Mouse (Mus musculus): ENCODE measurements around the gene Ufc1. TPM values are rescaled to one million over a fixed set of nuclear protein-coding genes. Genes with fewer than 3 reads are reported as not detected.
"Not testable (repeated sequence)": the region's sequence is repeated elsewhere in the genome, so short reads cannot be mapped to it uniquely, and the experiment has no call there.

Gene Ufc1
- total and polyA plus RNA-seq, 2 experiments from 2014 or later: 90.1 to 142 TPM

DNA sequence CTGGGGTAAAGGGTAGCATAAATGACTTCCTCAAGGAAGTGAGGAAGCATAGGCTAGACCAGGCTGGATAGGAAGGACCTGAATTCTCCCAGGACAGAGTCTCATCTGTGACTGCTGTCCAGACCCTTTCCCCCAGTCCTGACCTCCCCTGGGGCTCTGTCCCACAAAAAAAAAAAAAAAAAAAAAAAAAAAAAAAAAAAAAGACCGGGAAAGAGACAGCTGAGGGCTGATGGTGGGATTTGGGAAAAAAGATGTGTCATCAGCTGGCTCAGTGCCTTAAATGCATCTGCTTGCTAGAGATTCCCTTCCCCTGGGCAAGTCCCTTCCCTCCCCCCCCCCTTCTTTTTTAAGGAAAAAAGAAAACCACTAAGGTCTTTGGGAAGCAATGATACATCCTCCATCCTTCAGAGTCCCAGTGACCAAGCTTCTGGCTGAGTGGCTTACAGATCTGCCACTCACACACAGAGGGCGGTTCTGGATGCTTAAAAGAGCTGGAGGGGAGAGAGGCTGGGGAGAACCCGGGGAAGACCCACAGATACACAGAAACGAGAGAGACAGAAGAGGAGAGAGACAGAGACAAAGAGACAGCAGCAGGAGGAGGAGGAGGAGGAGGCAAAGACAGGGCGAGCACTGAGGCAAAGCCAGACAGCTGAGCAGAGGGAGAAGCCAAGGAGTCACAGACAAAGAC is 44.8 kb downstream of the Ufc1 start, which contains the start of gene Adamts4:
Adamts4 (plus strand) TSS at position 509 of the 688 bp plus-strand sequence.
- TF ChIP-seq CTCF (IDR thresholded peaks at IDR 0.05; ENCODE audit: low read depth): no peak
- ATAC-seq: no peak
- Histone ChIP-seq H3K36me3 (ENCODE audit: insufficient read depth, low read length) (no peaks in the 10 kb centered on the region), H3K27ac (peak within 1 kb of the TSS; percentile 64), H3K4me2 (ENCODE audit: low read depth, low read length) (peak within 1 kb of the TSS; percentile 58), H3K9me3 (ENCODE audit: low read length) (no peaks in the 10 kb centered on the region), H3K4me3 (ENCODE audit: low read length) (peak within 1 kb of the TSS; percentile 20), H3K9ac (replicated peaks; ENCODE audit: low read length) (peak within 1 kb of the TSS; percentile 24; the same call in 1 of the 2 replicates), H3K27me3 (ENCODE audit: insufficient read depth, low read length) (no peaks in the 10 kb centered on the region), H3K4me1 (ENCODE audit: insufficient read depth, low read length) (peaks cover 29% of the 10 kb centered on the region)
- 7% methylated on average over 5 of the region's 5 CpGs for WGBS
- peak; percentile 68 for DNase-seq (ENCODE audit: low spot score)

DNA sequence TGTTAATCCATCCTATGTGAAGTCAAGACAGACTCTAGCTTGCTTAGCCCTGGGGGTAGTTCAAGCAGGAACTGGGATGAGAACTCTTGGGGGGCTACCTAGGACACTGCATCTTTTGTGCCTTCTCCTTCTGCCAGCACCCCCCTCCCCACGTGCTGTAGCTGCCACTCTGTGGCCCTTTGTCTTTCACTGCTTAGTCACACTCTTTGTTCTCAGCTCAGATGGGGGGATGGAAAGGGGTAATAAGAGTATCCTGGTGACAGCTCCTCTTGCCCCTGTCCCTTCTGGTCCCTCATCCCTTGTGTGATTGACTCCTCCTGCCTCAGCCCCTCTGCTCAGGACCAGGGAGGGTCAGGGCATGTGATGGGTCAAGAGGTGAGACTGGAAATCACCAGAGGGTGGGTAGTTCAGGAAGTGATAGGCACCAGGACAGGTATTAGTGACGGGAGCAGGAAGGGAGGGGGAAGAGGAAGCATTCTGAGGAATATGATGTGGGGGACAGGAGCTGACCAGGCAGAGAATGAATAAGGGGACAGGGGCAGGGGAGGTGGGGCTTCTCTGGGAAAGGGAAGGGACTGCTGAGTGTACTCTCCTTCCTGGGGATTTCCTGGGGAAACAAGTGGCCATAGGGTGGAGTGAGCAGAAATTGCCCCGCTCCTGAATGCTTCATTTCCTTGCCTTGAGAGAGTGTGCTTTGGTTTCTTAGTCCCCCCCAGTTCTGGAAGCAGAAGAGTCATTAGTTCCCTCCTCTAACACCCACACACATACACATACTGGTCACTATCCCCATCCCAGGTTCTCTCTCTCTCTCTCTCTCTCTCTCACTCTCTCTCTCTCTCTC is 46.2 kb downstream of the Ufc1 start:
- no peaks in the 10 kb centered on the region for H3K36me3 ChIP-seq (ENCODE audit: insufficient read depth, low read length)
- 32% methylated on average over 3 of the region's 3 CpGs for WGBS
- no peak overlapping the region for H3K9ac ChIP-seq (replicated peaks; ENCODE audit: low read length)
- H3K4me1 ChIP-seq (ENCODE audit: insufficient read depth, low read length): peaks cover 29% of the 10 kb centered on the region
- ATAC-seq: no peak
- TF ChIP-seq CTCF (IDR thresholded peaks at IDR 0.05; ENCODE audit: low read depth): no peak
- no peak overlapping the region for H3K4me2 ChIP-seq (ENCODE audit: low read depth, low read length)
- H3K9me3 ChIP-seq (ENCODE audit: low read length): no peaks in the 10 kb centered on the region
- peak overlapping the region; percentile 82; the same call in 1 of the 2 replicates for H3K27ac ChIP-seq
- no peak overlapping the region for H3K4me3 ChIP-seq (ENCODE audit: low read length)
- DNase-seq (ENCODE audit: low spot score): no peak
- no peaks in the 10 kb centered on the region for H3K27me3 ChIP-seq (ENCODE audit: insufficient read depth, low read length)

DNA sequence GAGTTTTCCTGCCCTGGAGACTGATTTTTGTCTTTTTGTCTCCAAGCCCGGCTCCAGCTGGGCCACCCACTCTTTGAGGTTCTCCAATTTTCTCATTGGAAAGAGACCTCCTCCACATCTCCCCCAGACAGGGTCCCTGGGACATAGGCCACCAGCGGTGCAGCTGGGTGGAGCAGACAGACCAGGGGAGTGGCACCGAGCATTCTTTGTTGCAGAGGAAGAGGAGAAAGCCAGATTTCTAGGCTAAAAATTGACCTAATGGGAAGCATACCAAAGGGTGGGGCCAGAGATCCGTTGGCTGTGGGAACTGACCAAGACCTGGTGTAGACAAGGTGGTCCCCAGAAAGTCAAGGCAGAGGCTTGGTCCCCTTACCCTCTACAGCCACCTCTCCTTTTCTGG is 46.9 kb downstream of the Ufc1 start:
- ATAC-seq: no peak
- Histone ChIP-seq H3K27me3 (ENCODE audit: insufficient read depth, low read length) (no peaks in the 10 kb centered on the region), H3K9me3 (ENCODE audit: low read length) (no peaks in the 10 kb centered on the region), H3K27ac (peak overlapping the region; percentile 82), H3K4me3 (ENCODE audit: low read length) (no peak overlapping the region), H3K4me1 (ENCODE audit: insufficient read depth, low read length) (peaks cover 29% of the 10 kb centered on the region), H3K36me3 (ENCODE audit: insufficient read depth, low read length) (no peaks in the 10 kb centered on the region), H3K4me2 (ENCODE audit: low read depth, low read length) (peak overlapping the region; percentile 89), H3K9ac (replicated peaks; ENCODE audit: low read length) (no peak overlapping the region)
- WGBS: 26% methylated on average over 4 of the region's 4 CpGs
- no peak for DNase-seq (ENCODE audit: low spot score)
- TF ChIP-seq CTCF (IDR thresholded peaks at IDR 0.05; ENCODE audit: low read depth): no peak

DNA sequence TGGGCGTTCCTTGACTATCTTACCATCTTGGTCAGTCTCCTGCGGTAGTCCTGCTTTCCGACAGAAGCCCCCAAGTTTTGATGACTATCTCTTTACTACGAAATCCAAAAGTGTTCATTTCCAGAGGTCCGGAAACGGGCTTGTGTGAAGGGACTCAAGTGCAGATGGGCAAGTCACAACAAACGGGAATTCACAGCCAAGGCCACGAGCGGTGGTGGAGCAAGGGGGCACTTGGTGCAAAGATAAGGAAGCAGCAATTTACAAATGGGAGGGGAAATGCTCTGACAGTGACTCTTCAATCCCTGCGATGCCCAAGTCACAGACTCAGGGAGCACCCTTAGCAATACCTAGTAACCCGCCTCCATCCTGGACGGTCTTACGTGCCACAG is 47.4 kb downstream of the Ufc1 start:
- ATAC-seq (no peak), DNase-seq (ENCODE audit: low spot score) (no peak)
- Histone ChIP-seq H3K9ac (replicated peaks; ENCODE audit: low read length) (peak overlapping the region; percentile 84; the same call in 1 of the 2 replicates), H3K4me3 (ENCODE audit: low read length) (peak overlapping the region; percentile 81), H3K4me2 (ENCODE audit: low read depth, low read length) (peak overlapping the region; percentile 89), H3K4me1 (ENCODE audit: insufficient read depth, low read length) (peaks cover 26% of the 10 kb centered on the region), H3K27me3 (ENCODE audit: insufficient read depth, low read length) (no peaks in the 10 kb centered on the region), H3K36me3 (ENCODE audit: insufficient read depth, low read length) (peaks cover 3% of the 10 kb centered on the region; the same call in 1 of the 2 replicates), H3K9me3 (ENCODE audit: low read length) (no peaks in the 10 kb centered on the region), H3K27ac (peak overlapping the region; percentile 82)
- WGBS: 12% methylated on average over 13 of the region's 13 CpGs
- no peak for TF ChIP-seq CTCF (IDR thresholded peaks at IDR 0.05; ENCODE audit: low read depth)

DNA sequence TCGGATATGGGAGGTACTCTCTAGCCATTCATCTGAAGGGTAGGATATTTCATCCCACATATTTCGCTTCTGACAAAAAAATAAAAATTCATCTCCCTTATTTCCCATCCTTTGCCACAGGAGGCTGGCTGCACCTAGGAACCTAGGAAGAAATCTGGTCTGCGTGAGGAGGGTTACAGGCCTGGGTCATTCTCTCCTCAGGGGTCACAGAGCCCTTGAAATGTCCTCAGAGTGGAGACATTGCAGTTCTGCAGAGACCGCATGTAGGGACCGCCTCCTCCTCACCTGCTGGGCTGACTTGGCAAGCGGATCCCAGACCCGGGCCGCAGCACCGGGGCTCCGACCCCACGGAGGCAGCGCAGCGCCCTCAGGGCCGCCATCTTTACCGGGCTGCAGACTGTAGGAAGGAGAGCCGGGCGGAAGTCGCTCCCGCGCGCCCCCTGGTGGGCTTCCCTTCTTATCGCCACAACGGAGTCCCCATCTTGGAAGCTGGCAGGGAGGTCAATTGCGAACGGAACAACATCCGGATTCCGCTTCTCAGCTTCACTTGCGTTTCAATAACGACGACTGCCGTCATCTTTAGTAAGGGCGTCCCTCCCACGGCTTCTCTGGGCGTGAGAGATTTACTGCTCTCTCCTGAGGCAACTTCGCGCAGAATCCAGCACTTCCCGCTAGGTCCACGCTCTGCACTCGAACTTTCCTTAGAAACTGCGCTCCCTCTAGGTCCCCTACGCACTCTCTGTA is 47.9 kb downstream of the Ufc1 start:
- peak overlapping the region; percentile 89 for H3K4me2 ChIP-seq (ENCODE audit: low read depth, low read length)
- TF ChIP-seq CTCF (IDR thresholded peaks at IDR 0.05; ENCODE audit: low read depth): peak; percentile 91
- H3K36me3 ChIP-seq (ENCODE audit: insufficient read depth, low read length): peaks cover 3% of the 10 kb centered on the region; the same call in 1 of the 2 replicates
- under 1% methylated on average over 41 of the region's 41 CpGs for WGBS
- no peaks in the 10 kb centered on the region for H3K27me3 ChIP-seq (ENCODE audit: insufficient read depth, low read length)
- DNase-seq (ENCODE audit: low spot score) (peak; percentile 99), ATAC-seq (peak; percentile 95)
- H3K9me3 ChIP-seq (ENCODE audit: low read length): no peaks in the 10 kb centered on the region
- H3K4me3 ChIP-seq (ENCODE audit: low read length): peak overlapping the region; percentile 81
- peaks cover 20% of the 10 kb centered on the region for H3K4me1 ChIP-seq (ENCODE audit: insufficient read depth, low read length)
- H3K9ac ChIP-seq (replicated peaks; ENCODE audit: low read length): peak overlapping the region; percentile 84
- peak overlapping the region; percentile 82 for H3K27ac ChIP-seq

DNA sequence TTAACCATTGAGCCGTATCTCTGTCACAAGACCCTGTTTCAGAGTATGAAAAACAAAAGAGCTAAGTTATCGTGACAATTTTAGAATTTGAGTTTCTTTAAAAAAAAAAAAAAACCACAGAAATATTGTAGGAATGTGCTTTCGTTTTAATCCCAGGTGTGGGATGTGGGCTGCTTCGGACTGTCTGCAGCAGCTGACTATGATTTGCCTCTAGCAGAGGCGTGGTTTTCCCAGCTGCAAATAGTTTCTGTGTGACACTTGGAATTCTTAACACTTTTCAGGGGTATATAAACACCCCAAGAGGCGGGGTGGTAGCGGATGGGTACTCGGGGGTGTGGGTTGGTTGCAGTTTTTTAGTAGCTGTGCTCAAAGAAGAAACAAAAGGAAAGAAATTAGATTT is 49.5 kb downstream of the Ufc1 start:
- Histone ChIP-seq H3K4me2 (ENCODE audit: low read depth, low read length) (no peak overlapping the region), H3K4me3 (ENCODE audit: low read length) (no peak overlapping the region)
- TF ChIP-seq CTCF (IDR thresholded peaks at IDR 0.05; ENCODE audit: low read depth): no peak

DNA sequence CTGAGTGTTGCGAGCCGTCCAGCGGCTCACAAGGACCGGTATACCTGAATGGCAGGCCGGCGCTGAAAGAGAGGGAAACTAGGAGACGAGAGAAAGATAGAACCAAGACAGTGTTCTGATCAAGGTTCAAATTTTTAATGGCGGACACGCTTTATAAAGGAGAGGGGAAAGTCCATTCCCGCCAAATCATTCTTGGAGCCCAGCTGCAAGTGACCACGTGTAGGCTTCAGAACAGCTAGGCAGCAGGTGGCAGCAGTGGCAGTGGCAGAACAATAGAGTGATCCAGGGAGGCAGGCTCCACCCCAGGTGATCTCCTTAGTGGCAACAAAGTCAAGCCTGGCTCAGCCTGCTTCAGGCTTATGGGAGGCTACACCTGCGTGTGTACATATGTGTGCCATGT is 52.9 kb downstream of the Ufc1 start:
- not testable (repeated sequence) for H3K27me3 ChIP-seq (ENCODE audit: insufficient read depth, low read length); H3K9me3 ChIP-seq (ENCODE audit: low read length); DNase-seq (ENCODE audit: low spot score); H3K4me3 ChIP-seq (ENCODE audit: low read length); H3K27ac ChIP-seq; ATAC-seq; H3K4me2 ChIP-seq (ENCODE audit: low read depth, low read length); H3K4me1 ChIP-seq (ENCODE audit: insufficient read depth, low read length); H3K9ac ChIP-seq (replicated peaks; ENCODE audit: low read length)
- WGBS: 84% methylated on average over 12 of the region's 12 CpGs
- peaks cover 28% of the 10 kb centered on the region for H3K36me3 ChIP-seq (ENCODE audit: insufficient read depth, low read length)

More for the DNA sequence above, 49.5 kb downstream of the Ufc1 start:
- Histone ChIP-seq H3K4me1 (ENCODE audit: insufficient read depth, low read length) (peaks cover 7% of the 10 kb centered on the region; the same call in 1 of the 2 replicates), H3K9ac (replicated peaks; ENCODE audit: low read length) (no peak overlapping the region), H3K27me3 (ENCODE audit: insufficient read depth, low read length) (no peaks in the 10 kb centered on the region), H3K9me3 (ENCODE audit: low read length) (no peaks in the 10 kb centered on the region), H3K27ac (no peak overlapping the region), H3K36me3 (ENCODE audit: insufficient read depth, low read length) (peaks cover 3% of the 10 kb centered on the region; the same call in 1 of the 2 replicates)
- 89% methylated on average over 8 of the region's 8 CpGs for WGBS
- ATAC-seq (no peak), DNase-seq (ENCODE audit: low spot score) (no peak)
